Mouse (Mus musculus): ENCODE measurements around the gene Mettl8. TPM values are rescaled to one million over a fixed set of nuclear protein-coding genes. Genes with fewer than 3 reads are reported as not detected.

Gene Mettl8
- polyA plus RNA-seq, 1 experiment from 2014 or later = 15.7 TPM

GRCm38 (mm10) chr2:70953616-70954015, 101.8 kb downstream of the Mettl8 start:
- ATAC-seq (replicated peaks; ENCODE audit: low FRiP score, low read depth) (no peak), DNase-seq (ENCODE audit: low spot score) (no peak)
- 42% methylated on average over 2 of the region's 2 CpGs for WGBS
- no peak overlapping the region for H3K4me3 ChIP-seq (replicated peaks; ENCODE audit: low read depth, low read length)
- no peak overlapping the region for H3K4me2 ChIP-seq (ENCODE audit: low read length)
- no peaks in the 10 kb centered on the region for H3K27me3 ChIP-seq (ENCODE audit: insufficient read depth, low read length)
- no peak overlapping the region for H3K9ac ChIP-seq (ENCODE audit: low read depth, low read length)
- TF ChIP-seq CTCF (IDR thresholded peaks at IDR 0.05; ENCODE audit: low read depth) = no peak
- H3K36me3 ChIP-seq (ENCODE audit: insufficient read depth, low read length) = no peaks in the 10 kb centered on the region
- no peaks in the 10 kb centered on the region for H3K9me3 ChIP-seq (replicated peaks; ENCODE audit: low read length)
- no peak overlapping the region for H3K27ac ChIP-seq
- H3K4me1 ChIP-seq (replicated peaks; ENCODE audit: insufficient read depth, low read length) = no peaks in the 10 kb centered on the region

- Histone ChIP-seq H3K9ac (ENCODE audit: low read depth, low read length) (no peak overlapping the region), H3K4me3 (replicated peaks; ENCODE audit: low read depth, low read length) (no peak overlapping the region), H3K9me3 (replicated peaks; ENCODE audit: low read length) (no peaks in the 10 kb centered on the region), H3K36me3 (ENCODE audit: insufficient read depth, low read length) (no peaks in the 10 kb centered on the region), H3K4me1 (replicated peaks; ENCODE audit: insufficient read depth, low read length) (no peaks in the 10 kb centered on the region), H3K27me3 (ENCODE audit: insufficient read depth, low read length) (no peaks in the 10 kb centered on the region), H3K4me2 (ENCODE audit: low read length) (no peak overlapping the region), H3K27ac (no peak overlapping the region)
- WGBS = 79% methylated on average over 2 of the region's 2 CpGs
- TF ChIP-seq CTCF (IDR thresholded peaks at IDR 0.05; ENCODE audit: low read depth) = no peak
- DNase-seq (ENCODE audit: low spot score) (no peak), ATAC-seq (replicated peaks; ENCODE audit: low FRiP score, low read depth) (no peak)
Measured at GRCm38 (mm10) chr2:70951944-70952343, 103.4 kb downstream of the Mettl8 start.

- no peaks in the 10 kb centered on the region for H3K36me3 ChIP-seq (ENCODE audit: insufficient read depth, low read length)
- H3K27ac ChIP-seq = no peak overlapping the region
- no peak for DNase-seq (ENCODE audit: low spot score)
- no peak overlapping the region for H3K9ac ChIP-seq (ENCODE audit: low read depth, low read length)
- no peak for TF ChIP-seq CTCF (IDR thresholded peaks at IDR 0.05; ENCODE audit: low read depth)
- H3K4me2 ChIP-seq (ENCODE audit: low read length) = no peak overlapping the region
- no peaks in the 10 kb centered on the region for H3K9me3 ChIP-seq (replicated peaks; ENCODE audit: low read length)
- no peak for ATAC-seq (replicated peaks; ENCODE audit: low FRiP score, low read depth)
- 79% methylated on average over 8 of the region's 8 CpGs for WGBS
- H3K4me3 ChIP-seq (replicated peaks; ENCODE audit: low read depth, low read length) = no peak overlapping the region
- H3K4me1 ChIP-seq (replicated peaks; ENCODE audit: insufficient read depth, low read length) = no peaks in the 10 kb centered on the region
- H3K27me3 ChIP-seq (ENCODE audit: insufficient read depth, low read length) = no peaks in the 10 kb centered on the region
Measured at GRCm38 (mm10) chr2:70944511-70945305, 110.7 kb downstream of the Mettl8 start.

- TF ChIP-seq CTCF (IDR thresholded peaks at IDR 0.05; ENCODE audit: low read depth) = no peak
- H3K36me3 ChIP-seq (ENCODE audit: insufficient read depth, low read length) = no peaks in the 10 kb centered on the region
- no peaks in the 10 kb centered on the region for H3K9me3 ChIP-seq (replicated peaks; ENCODE audit: low read length)
- no peak overlapping the region for H3K27ac ChIP-seq
- no peaks in the 10 kb centered on the region for H3K27me3 ChIP-seq (ENCODE audit: insufficient read depth, low read length)
- ATAC-seq (replicated peaks; ENCODE audit: low FRiP score, low read depth) = no peak
- H3K4me2 ChIP-seq (ENCODE audit: low read length) = no peak overlapping the region
- DNase-seq (ENCODE audit: low spot score) = no peak
- H3K4me3 ChIP-seq (replicated peaks; ENCODE audit: low read depth, low read length) = no peak overlapping the region
- 79% methylated on average over 14 of the region's 14 CpGs for WGBS
- no peaks in the 10 kb centered on the region for H3K4me1 ChIP-seq (replicated peaks; ENCODE audit: insufficient read depth, low read length)
- no peak overlapping the region for H3K9ac ChIP-seq (ENCODE audit: low read depth, low read length)
Measured at GRCm38 (mm10) chr2:70940826-70941225, 114.6 kb downstream of the Mettl8 start.

- Histone ChIP-seq H3K4me3 (replicated peaks; ENCODE audit: low read depth, low read length) (no peak overlapping the region), H3K4me2 (ENCODE audit: low read length) (no peak overlapping the region), H3K27ac (no peak overlapping the region), H3K36me3 (ENCODE audit: insufficient read depth, low read length) (no peaks in the 10 kb centered on the region), H3K9ac (ENCODE audit: low read depth, low read length) (no peak overlapping the region), H3K9me3 (replicated peaks; ENCODE audit: low read length) (no peaks in the 10 kb centered on the region), H3K27me3 (ENCODE audit: insufficient read depth, low read length) (no peaks in the 10 kb centered on the region), H3K4me1 (replicated peaks; ENCODE audit: insufficient read depth, low read length) (no peaks in the 10 kb centered on the region)
- DNase-seq (ENCODE audit: low spot score) = no peak
- no peak for TF ChIP-seq CTCF (IDR thresholded peaks at IDR 0.05; ENCODE audit: low read depth)
- WGBS = 84% methylated on average over 21 of the region's 21 CpGs
- ATAC-seq (replicated peaks; ENCODE audit: low FRiP score, low read depth) = no peak
Measured at GRCm38 (mm10) chr2:70938844-70939494, 116.4 kb downstream of the Mettl8 start.

DNA sequence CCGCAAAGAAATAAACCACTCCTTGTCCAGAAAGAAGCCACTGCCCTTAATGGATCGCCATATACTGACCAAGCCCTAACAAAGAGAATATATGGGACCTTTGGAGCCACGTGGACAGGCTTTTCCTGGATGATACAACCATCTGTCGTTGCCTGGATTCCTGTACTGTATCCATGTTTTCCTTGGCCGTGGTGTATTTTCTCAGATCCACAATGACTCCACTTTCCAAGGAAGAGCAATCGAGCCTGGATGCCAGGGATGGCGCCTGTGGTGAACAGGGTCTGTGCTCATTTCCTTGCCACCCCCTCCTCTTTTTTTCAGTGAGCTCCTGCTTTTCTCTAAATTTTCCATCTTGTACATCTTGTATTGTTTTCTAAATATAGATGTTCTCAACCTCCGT, 120.6 kb downstream of the Mettl8 start:
- no peak overlapping the region for H3K9ac ChIP-seq (ENCODE audit: low read depth, low read length)
- WGBS = 69% methylated on average over 8 of the region's 8 CpGs
- no peaks in the 10 kb centered on the region for H3K36me3 ChIP-seq (ENCODE audit: insufficient read depth, low read length)
- H3K4me1 ChIP-seq (replicated peaks; ENCODE audit: insufficient read depth, low read length) = no peaks in the 10 kb centered on the region
- TF ChIP-seq CTCF (IDR thresholded peaks at IDR 0.05; ENCODE audit: low read depth) = no peak
- H3K27ac ChIP-seq = no peak overlapping the region
- no peak overlapping the region for H3K4me3 ChIP-seq (replicated peaks; ENCODE audit: low read depth, low read length)
- no peaks in the 10 kb centered on the region for H3K9me3 ChIP-seq (replicated peaks; ENCODE audit: low read length)
- H3K27me3 ChIP-seq (ENCODE audit: insufficient read depth, low read length) = no peaks in the 10 kb centered on the region
- H3K4me2 ChIP-seq (ENCODE audit: low read length) = no peak overlapping the region
- ATAC-seq (replicated peaks; ENCODE audit: low FRiP score, low read depth) = no peak
- no peak for DNase-seq (ENCODE audit: low spot score)

All from kidney, postnatal 0 days (tissue).